Mouse (Mus musculus) adipocyte (in vitro differentiated cells): ENCODE measurements around the gene Dmrtb1.

Experiments used
- DNase-seq: peaks from one replicate; pipeline ENCODE4 v3.0.0-alpha.2; 2016; ENCODE audit warnings: low spot score

The Dmrtb1 gene

DNA sequence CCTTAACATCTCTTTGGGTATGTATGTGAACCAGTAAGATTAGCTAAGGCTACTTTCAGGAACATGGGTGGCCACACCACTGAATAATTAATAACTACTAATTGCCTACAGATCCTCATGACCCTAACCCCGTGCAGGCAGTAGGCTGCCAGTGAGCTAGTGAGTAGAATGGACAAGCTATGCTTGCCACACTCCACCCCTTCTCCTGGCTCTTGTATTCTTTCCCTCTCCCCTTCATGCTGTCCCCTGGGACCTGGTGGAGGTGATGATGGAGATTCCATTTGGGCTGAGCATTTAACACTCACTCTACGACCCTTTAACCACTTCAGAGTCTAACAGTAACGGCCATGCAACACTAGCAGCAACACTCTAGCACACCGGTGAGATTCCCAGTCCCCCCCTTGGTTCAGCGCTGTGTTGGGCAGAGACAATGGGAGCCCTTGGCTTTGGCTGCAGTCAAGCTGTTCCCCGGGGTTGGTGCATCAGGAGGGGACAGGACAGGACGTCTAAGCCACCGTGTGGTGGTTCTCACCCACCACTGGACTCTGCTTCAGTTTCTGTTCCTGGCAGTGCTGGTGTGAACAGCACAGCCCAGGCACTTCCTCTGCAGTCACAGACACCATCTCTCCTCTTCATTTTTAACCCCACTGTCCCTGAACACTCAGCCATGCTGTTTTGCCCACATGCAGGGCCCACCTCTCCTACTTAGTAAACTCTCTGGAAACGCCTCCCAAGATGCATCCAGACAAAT is 2.8 kb downstream of the Dmrtb1 start:
- DNase-seq: no peak

DNA sequence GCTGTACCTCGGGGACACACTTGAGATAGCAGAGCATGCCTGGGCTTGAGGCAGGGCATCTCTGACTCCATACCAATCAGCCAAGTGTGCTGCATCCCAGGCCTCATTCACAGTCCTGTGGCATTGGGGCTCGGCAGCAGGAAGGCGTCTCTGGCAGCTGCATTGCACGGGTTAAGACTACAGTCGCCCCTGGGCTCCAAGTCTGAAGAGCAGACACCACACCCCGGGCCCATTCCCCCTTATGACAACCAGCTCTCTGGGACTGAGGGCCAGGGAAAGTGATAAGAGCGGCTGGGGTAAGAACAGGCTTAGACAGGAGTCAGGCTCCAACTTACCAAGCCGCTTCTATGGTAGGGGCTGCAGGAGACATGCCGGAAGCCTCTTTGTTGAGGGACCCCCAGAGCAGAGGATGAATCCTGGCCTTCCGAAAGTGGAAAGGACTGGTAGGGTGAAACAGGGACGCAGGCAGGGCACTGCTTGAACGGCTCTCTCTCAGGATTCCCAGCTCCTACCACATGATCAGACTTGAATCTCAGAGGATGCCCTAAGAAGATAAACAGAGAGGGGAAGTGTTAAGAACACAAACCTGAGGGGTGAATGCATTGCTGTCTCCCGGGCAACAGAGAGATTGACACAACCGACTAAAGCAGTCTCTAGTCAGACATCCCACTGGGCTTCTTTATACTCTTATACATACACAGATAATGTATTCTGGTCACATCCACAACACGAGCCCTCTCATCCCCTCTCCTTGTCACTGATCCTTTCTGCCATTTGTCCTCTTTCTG is 3.5 kb downstream of the Dmrtb1 start:
- no peak for DNase-seq

DNA sequence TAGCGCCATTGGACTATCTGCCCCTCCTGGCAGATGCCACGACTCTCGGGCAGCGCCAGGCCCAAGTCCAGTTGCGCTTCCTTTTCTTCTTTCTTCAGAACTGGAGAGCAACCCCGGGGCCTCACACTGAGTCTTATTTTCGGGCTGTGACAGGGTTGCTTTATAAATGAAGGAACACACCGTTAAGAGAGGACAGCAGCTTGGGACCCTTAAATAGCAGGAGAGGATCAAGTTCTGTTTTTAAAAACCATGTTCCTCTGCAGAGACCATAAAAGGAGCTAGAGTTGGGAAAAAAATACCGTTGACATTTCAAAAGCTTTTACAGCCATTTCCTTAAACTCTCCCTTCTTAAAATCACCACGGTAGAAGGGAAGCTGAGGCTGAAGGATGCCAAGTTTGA is 8.4 kb downstream of the Dmrtb1 start:
- DNase-seq: no peak

DNA sequence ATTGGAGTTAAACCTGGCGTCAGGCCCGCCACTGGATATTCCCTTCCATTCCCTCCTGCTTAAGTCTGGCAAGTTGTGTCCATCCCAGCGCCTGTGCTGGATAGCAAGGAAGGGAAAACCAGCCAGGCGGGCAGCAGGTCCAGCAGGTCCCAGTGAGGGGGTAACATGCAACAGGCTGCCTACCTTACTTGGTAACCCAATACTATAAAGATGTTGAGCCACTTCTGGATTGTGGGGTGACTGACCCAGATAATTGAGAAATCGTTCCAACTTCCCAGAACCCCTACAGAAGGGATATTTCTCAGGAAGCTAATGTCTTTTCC is 9.7 kb downstream of the Dmrtb1 start:
- no peak for DNase-seq

DNA sequence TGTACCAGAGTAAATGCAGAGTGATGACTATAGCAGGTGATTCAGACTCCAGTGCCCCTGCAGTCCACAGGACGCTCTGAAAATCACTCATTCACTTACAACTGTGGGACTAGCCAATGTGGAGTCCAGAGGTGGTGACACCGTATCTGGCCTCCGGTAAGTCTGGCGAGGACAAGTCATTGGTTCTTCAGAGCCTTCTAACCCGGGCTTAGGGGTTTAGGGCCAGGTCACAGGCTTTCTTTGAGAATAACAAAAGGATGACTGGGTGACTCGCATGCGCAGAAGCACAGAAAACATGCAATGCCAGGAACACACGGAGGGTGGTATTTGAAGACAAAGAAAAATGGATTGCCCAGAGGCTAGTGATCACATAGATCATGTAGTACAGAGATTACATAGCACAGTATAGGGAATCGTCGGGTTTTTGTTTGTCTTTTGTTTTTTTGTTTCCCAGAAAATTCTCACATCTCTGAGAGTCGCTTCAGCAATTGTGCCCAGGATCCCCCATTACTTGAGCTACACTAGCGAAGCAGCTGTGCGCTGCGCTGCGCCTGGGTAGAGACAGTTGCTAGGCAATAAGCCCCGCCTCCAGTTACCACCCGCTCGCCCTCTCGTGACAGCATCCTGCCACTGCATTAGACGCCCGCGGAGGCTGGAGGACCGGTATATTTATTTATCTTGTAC is 10.2 kb downstream of the Dmrtb1 start:
- DNase-seq: no peak

DNA sequence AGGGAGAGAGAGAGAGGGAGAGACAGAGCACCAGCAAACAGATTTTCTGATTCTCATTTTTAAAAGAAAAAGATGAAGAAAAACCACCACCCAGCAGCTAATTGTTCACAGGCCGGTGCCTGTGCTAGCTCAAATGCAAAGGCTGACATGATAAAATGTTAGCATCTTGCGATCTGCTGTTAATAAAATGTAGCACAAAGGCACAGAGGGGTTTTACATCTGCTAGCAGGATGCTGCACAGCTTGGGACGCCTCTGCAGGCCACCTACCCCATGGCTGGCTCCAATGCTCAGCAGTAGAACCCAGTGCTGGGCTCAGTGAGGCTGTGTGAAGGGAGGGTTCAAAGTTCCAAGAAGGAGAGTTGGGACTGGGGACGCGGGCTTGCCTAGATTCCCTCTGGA is 13.3 kb downstream of the Dmrtb1 start:
- no peak for DNase-seq

DNA sequence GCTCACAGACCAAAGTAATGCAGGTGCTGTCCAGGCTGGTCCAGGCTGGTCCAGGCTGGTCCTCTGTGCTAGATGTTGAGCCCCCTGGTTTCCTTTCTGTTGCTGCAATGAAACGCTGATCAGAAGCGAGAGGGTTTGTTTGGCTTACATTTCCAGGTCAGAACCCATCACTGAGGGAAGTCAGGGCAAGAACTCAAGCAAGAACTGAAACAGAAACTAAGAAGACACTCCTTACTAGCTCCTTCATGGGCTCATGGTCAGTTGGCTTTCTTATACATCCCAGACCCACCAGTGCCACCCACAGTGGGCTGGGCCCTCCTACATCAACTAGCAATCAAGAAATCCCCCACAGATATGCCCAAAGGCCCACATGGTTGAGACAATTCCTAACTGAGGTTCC is 15.5 kb downstream of the Dmrtb1 start:
- no peak for DNase-seq

DNA sequence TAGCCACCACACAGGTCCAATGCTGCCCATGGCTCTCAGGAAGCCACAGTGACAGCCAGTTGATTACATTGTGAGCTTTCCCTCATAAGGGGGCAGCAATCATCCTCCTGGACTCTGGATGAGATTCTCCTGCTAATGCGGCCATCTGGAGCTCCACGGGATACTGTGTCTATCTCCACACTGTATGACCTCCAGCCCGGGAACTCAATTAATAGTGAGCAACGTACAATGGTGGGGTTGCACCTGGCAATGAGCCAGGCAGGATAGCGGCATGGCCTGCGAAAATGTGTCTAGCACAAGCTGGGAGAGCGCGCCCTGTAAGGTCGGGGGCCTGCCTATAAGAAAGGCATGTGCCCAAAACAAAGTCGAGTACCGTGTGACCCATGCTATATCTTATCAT is 23.4 kb downstream of the Dmrtb1 start:
- no peak for DNase-seq

DNA sequence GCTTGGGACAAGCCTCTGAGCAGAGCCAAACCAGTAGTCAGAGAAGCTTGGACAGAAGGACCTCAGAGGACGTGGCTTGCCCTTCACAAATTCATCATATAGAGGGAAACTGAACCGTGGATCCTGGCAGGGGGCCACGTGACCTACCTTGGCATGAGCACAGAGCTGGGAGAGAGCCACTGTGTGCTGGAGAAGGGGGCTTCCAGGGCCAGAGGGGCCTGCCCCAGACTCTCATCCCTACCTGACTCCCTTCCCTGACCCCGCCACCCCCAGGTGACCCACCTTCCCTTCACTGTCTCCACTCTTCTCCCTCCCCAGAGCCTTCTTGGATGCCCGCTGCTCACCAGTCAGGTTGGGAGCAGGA is 30.8 kb downstream of the Dmrtb1 start:
- no peak for DNase-seq

DNA sequence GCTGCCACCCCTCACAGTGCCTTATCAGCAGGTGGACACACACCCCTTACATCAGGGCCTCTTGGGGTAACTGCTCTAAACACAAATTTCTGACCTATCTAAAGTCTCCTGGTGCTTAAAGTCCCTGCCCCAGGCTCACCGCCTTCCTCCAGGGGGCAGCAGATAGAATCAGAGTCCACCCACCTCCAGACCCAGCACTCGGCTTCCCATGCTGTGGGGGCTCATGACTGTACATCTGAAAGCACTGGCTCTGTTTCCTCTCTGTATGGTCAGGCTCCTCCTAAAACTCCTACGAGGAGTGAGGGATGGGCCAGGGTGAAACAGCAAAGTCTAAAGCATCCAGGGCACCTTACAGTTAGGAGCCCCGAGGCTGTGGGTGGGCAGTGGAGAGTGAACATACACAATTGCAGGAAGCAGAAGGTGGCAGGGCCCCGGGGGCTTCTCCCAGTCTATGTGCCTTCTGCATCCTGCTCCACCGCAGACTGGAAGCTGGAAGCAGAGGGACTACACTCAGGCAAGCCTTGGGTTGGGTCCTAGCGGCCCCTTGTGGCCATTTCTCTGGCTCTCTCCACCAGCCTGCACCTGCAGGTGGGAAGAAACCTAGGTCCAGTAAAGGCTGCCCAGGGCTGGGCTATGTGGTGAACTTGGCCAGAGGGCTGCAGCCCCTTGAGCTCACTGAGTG is 31.3 kb downstream of the Dmrtb1 start:
- DNase-seq: peak; percentile 77

DNA sequence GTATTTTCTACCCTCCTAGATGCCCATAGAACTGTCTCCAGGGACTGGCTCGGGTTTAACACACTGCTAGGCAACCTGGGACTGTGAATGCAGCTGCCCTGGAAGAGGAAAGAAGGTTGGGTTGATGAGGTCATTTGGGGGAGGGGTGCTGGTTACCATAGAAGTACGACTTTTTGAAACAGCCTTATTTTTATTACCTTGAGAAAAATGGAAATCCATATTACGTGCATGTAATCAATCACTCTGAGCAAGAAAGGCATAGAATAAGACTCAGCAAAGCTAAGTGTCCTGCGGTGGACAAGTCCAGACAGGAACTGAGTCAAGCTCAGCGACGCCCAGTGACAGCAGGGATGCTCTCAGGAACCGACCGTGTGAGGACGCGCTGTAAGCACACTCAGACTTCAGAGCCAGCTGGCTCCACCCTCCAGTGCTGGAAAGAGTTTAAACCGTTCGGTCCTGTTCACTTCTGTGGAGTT is 33.0 kb downstream of the Dmrtb1 start:
- DNase-seq: no peak

DNA sequence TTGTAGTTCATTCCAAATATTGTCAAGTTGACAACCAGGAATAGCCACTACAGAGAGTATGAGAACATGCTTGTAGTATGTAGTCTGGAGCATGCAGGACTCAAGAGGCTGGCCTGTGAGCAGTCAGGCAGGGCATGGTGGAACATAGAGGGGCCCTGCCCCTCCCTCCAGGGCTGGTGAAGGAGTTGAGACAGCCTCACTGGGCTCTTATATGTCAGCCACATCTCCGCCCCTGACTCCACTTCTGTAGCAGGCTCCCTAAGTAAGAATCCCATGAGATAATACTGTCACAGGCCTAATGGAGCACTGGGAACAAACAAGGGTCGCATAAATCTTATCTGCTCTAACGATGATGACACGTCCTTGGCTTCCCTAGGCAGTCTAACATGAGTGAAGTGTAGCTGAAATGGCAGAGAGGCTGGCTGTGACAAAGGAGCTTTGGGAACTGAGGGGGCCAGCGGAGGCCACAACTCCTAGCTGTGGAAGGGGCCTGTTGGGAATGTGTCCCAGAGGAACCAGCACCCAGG is 35.0 kb downstream of the Dmrtb1 start:
- peak; percentile 49 for DNase-seq

DNA sequence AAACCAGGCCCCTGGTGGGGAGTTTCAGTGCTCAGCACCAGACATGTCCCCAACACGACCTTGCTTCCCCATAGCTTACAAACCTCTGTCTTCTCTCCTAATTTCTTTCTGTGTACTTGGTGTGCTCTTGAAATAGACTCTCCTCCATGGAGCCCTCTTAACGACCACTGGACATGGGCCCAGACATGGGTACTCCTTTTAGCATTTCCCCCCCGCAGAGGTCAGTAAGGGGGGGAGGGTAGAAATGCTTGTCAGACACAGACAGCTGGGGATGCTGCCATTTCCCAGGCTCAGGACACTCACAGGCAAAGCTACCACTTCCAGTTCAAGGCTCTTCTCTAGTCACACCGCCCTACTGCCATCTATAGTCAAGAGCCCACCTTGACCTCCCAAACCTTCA is 42.4 kb downstream of the Dmrtb1 start:
- no peak for DNase-seq

DNA sequence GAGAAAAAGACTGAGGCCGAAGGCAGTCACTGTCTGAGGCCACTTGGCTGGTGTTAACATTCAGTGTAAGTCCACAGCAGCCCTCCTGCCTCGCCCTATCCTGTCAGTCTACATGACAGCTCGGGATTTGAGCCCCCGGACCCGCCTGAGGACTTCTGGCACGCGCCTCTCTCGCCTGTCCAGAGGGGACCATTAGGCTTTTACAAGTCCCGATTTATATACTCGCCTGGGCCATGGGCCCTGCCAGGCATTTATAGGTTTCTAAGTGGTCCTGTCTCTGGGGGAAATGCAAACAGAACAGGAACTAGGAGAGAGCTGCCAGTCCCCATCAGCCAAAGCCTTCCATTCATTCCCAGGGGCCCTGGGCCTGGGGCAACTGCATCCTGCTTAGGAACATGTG is 45.7 kb downstream of the Dmrtb1 start:
- DNase-seq: no peak

DNA sequence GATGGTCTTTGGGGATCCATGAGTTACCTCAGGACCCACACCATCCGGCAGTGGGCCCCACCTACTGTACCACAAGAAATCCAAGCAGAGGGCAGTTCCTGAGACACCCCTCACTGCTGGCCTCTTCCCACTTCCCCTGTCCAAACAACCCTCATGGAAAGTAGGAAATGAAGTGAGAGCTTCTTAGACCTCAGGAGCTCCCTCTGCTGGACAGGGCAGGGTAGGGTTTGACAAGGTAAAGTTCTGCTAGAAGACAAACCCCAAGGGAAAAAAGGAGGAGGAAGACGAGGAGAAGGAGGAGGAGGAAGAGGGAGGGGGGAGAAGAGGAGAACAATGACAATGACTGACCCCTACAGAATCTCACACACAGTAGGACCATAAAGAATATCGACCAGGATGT is 46.4 kb downstream of the Dmrtb1 start:
- peak; percentile 65 for DNase-seq

DNA sequence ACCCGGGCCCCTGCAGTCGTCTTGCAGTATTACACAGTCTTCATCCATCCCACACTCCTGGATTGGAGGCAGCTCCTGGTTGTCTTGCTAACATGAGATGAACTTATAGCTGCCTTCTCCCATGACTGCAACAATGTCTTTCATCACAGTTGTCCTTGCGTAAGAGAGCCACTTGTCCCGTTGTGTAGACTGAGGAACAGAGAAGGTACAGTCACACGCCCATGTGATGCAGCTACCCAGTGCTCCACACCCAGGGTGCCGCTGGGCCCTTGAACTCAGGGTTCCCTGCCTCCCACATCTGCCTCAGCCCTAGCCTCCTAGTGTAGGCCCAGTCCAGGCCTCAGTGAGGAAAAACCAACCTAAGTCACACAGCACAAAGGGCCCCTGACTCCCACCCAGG is 47.9 kb downstream of the Dmrtb1 start:
- no peak for DNase-seq

DNA sequence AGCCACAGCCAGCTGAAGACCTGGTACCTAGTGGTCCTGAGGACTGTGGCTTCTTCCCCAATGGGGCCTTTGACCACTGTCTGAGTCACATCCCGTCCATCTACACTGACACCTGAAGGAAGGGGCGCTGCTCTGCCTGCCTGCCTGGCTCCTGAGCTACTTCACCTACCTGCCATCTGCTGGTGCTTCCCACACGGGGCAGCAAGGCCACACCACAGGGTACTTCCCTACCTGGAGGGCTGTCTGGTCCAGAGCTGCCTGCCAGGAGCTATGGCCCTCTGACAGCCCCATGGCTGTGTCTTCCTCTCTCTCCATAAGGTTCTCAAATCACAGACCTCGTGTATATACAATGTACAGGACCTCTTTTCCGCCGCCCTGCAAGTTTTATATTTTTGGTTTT is 49.4 kb downstream of the Dmrtb1 start:
- DNase-seq: no peak

DNA sequence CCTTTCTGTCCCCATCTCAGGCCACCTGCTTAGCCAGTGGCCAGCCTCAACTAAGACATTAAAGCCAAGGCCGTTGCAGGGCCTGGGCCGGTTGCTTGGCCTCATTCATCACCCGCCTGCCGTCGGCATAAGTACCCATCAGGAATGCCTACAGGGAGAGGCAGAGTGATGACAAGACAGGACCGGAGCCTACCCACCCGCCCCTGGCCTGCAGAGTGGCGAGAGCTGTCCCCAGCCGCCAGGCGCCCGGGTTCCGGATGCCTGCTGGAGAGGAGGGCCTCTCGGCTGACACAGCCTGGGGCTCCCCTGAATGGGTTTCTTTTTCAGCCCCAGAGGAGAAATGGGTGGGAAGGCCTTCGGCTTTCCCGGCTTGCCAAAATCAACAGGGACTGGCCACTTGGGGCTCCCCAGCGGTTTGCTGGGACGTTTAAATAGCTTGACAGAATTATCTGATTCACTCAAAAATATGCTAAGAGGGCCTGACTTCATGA is 55.1 kb downstream of the Dmrtb1 start:
- DNase-seq: no peak

DNA sequence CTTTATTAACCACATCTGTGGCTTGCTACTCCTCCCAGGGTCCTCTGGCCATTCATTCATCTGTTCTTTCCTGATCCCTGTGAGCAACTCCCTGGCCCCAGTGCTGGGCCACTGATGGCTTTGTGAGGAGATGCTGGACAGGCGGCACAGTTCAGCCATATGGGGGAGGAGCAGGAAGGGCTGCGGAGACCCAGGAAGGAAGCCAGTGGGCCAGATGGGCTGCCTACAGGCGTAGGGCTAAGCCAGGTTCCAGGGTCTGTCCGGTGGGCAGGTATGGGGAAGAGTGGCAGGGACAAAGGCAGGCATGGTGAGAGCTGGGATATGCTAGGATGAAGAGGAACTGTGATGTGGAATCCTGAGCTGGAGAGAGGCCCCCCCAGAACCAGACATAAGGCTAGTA is 55.8 kb downstream of the Dmrtb1 start:
- no peak for DNase-seq
